Mouse (Mus musculus) kidney, postnatal 0 days (tissue): ENCODE measurements at regions not wholly inside any gene's neighbourhood (a gene's known extent, or its start where the extent isn't known, plus 50 kb on each side); places are given as distances from the start of the nearest gene placed in this dataset.

Source experiments
- ATAC-seq: fragments of 200-750 bp; cut with Nextera tagmentation; replicated peaks from 2 replicates; pipeline ENCODE4 v1.8.0; 2017; ENCODE audit warnings: low read depth, moderate number of reproducible peaks, moderate TSS enrichment, moderate library complexity; ENCODE audit not compliant: low FRiP score
- DNase-seq: peaks from one replicate; pipeline ENCODE4 v3.0.0-alpha.2; 2016; ENCODE audit warnings: low spot score
- H3K27ac ChIP-seq: fragments of 300-500 bp; sonication (generic); 2 replicates; pipeline ENCODE4 v1.5.1; 2014; ENCODE audit warnings: mild to moderate bottlenecking
- H3K27me3 ChIP-seq: fragments of 300-500 bp; sonication (generic); 2 replicates; pipeline ENCODE4 v1.6.1; 2014; ENCODE audit warnings: low read length, mixed read lengths; ENCODE audit not compliant: insufficient read depth
- H3K36me3 ChIP-seq: fragments of 300-500 bp; sonication (generic); 2 replicates; pipeline ENCODE4 v1.6.1; 2014; ENCODE audit warnings: low read length, mixed read lengths; ENCODE audit not compliant: insufficient read depth
- H3K4me1 ChIP-seq: fragments of 300-500 bp; sonication (generic); replicated peaks from 2 replicates; pipeline ENCODE4 v1.6.1; 2014; ENCODE audit warnings: antibody characterized with exemption, low read length, mixed read lengths; ENCODE audit not compliant: insufficient read depth
- H3K4me2 ChIP-seq: fragments of 300-500 bp; sonication (generic); 2 replicates; pipeline ENCODE4 v1.6.1; 2014; ENCODE audit warnings: mild to moderate bottlenecking, low read length, moderate library complexity, mixed read lengths
- H3K4me3 ChIP-seq: fragments of 300-500 bp; sonication (generic); replicated peaks from 2 replicates; pipeline ENCODE4 v1.5.1; 2014; ENCODE audit warnings: low read depth, low read length
- H3K9ac ChIP-seq: fragments of 300-500 bp; sonication (generic); 2 replicates; pipeline ENCODE4 v1.6.1; 2014; ENCODE audit warnings: low read depth, low read length
- H3K9me3 ChIP-seq: fragments of 300-500 bp; sonication (generic); replicated peaks from 2 replicates; pipeline ENCODE4 v1.6.1; 2016; ENCODE audit warnings: low read length, inconsistent platforms, mixed read lengths
- CTCF ChIP-seq: IDR thresholded peaks from 2 replicates; pipeline ENCODE4 v1.5.1; 2016; ENCODE audit warnings: antibody characterized with exemption, low read depth, mild to moderate bottlenecking, moderate library complexity
- WGBS: fragments of 180-500 bp; shearing (Covaris S2); extraction: QIAGEN DNeasy Blood & Tissue Kit; methylation state at CpG from one replicate; pipeline ENCODE4 v1.1.7; 2014; 5-methylcytosine and 5-hydroxymethylcytosine counted together

GRCm38 (mm10) chr15:97606630-97607381, 98.8 kb downstream of the Rpap3 start:
- Histone ChIP-seq H3K27me3 (no peaks in the 10 kb centered on the region), H3K27ac (no peak overlapping the region), H3K4me1 (peaks cover 7% of the 10 kb centered on the region; the same call in 1 of the 2 replicates), H3K4me3 (peak overlapping the region; percentile 17), H3K9ac (peak overlapping the region; percentile 27; the same call in 1 of the 2 replicates), H3K9me3 (no peaks in the 10 kb centered on the region), H3K36me3 (no peaks in the 10 kb centered on the region), H3K4me2 (peak overlapping the region; percentile 58)
- peak; percentile 68; the same call in 1 of the 2 replicates for ATAC-seq
- no peak for TF ChIP-seq CTCF
- WGBS = 12% methylated on average over 25 of the region's 25 CpGs
- peak; percentile 77 for DNase-seq

GRCm38 (mm10) chr15:97606232-97606629, 99.4 kb downstream of the Rpap3 start:
- Histone ChIP-seq H3K27me3 (no peaks in the 10 kb centered on the region), H3K4me1 (peaks cover 7% of the 10 kb centered on the region; the same call in 1 of the 2 replicates)
- no peak for ATAC-seq

GRCm38 (mm10) chr15:97605791-97606190, 99.8 kb downstream of the Rpap3 start:
- DNase-seq = no peak
- H3K36me3 ChIP-seq = no peaks in the 10 kb centered on the region
- no peak for TF ChIP-seq CTCF
- H3K9ac ChIP-seq = no peak overlapping the region
- no peaks in the 10 kb centered on the region for H3K27me3 ChIP-seq
- H3K4me1 ChIP-seq = peaks cover 7% of the 10 kb centered on the region; the same call in 1 of the 2 replicates
- H3K4me2 ChIP-seq = no peak overlapping the region
- H3K9me3 ChIP-seq = no peaks in the 10 kb centered on the region
- WGBS = 88% methylated on average over 7 of the region's 7 CpGs
- no peak for ATAC-seq
- no peak overlapping the region for H3K4me3 ChIP-seq
- H3K27ac ChIP-seq = no peak overlapping the region

More at GRCm38 (mm10) chr15:97606232-97606629, 99.4 kb downstream of the Rpap3 start:
- Histone ChIP-seq H3K27ac (no peak overlapping the region), H3K4me3 (peak overlapping the region; percentile 17), H3K9me3 (no peaks in the 10 kb centered on the region), H3K9ac (no peak overlapping the region), H3K4me2 (peak overlapping the region; percentile 58), H3K36me3 (no peaks in the 10 kb centered on the region)
- TF ChIP-seq CTCF = no peak
- 42% methylated on average over 6 of the region's 6 CpGs for WGBS
- no peak for DNase-seq

GRCm38 (mm10) chr15:97603492-97603891, 102.1 kb downstream of the Rpap3 start:
- H3K27me3 ChIP-seq = no peaks in the 10 kb centered on the region
- no peaks in the 10 kb centered on the region for H3K36me3 ChIP-seq
- WGBS = 64% methylated on average over 6 of the region's 6 CpGs
- peaks cover 7% of the 10 kb centered on the region; the same call in 1 of the 2 replicates for H3K4me1 ChIP-seq
- DNase-seq (peak; percentile 64), ATAC-seq (no peak)
- H3K9ac ChIP-seq = no peak overlapping the region
- no peak overlapping the region for H3K27ac ChIP-seq
- peak; percentile 64; the same call in 1 of the 2 replicates for TF ChIP-seq CTCF
- H3K4me2 ChIP-seq = no peak overlapping the region
- no peaks in the 10 kb centered on the region for H3K9me3 ChIP-seq
- no peak overlapping the region for H3K4me3 ChIP-seq

GRCm38 (mm10) chr15:97598270-97598669, 107.4 kb downstream of the Rpap3 start:
- WGBS = 43% methylated on average over 8 of the region's 8 CpGs
- H3K4me1 ChIP-seq = peaks cover 6% of the 10 kb centered on the region; the same call in 1 of the 2 replicates
- no peak overlapping the region for H3K27ac ChIP-seq
- no peak overlapping the region for H3K4me3 ChIP-seq
- H3K9ac ChIP-seq = no peak overlapping the region
- H3K27me3 ChIP-seq = no peaks in the 10 kb centered on the region
- no peaks in the 10 kb centered on the region for H3K36me3 ChIP-seq
- ATAC-seq (no peak), DNase-seq (peak; percentile 15)
- no peaks in the 10 kb centered on the region for H3K9me3 ChIP-seq
- TF ChIP-seq CTCF = no peak
- no peak overlapping the region for H3K4me2 ChIP-seq

- no peak for TF ChIP-seq CTCF
- no peaks in the 10 kb centered on the region for H3K9me3 ChIP-seq
- H3K9ac ChIP-seq = no peak overlapping the region
- ATAC-seq = no peak; the same call in 1 of the 2 replicates
- DNase-seq = peak; percentile 92
- WGBS = 37% methylated on average over 8 of the region's 8 CpGs
- H3K27me3 ChIP-seq = no peaks in the 10 kb centered on the region
- H3K36me3 ChIP-seq = no peaks in the 10 kb centered on the region
- no peak overlapping the region for H3K4me2 ChIP-seq
- H3K27ac ChIP-seq = peak overlapping the region; percentile 61; the same call in 1 of the 2 replicates
- no peak overlapping the region for H3K4me3 ChIP-seq
- H3K4me1 ChIP-seq = peaks cover 6% of the 10 kb centered on the region; the same call in 1 of the 2 replicates
Measured at GRCm38 (mm10) chr15:97596514-97597081, 109.0 kb downstream of the Rpap3 start.
